Mouse (Mus musculus) layer of hippocampus, adult 18-20 months (tissue): Measurements from ENCODE around the gene Bahd1. TPM values are rescaled to one million over a fixed set of nuclear protein-coding genes. Genes with fewer than 3 reads are reported as not detected.

Experiments
- DNase-seq, 2 experiments: peaks; one replicate each; pipeline ENCODE4 v3.0.0; 2022; ENCODE audit warnings: low spot score in 2 of 2
- total RNA-seq, 2 experiments: library from RNA; stranded (reverse); gene quantifications; 2 replicates each; pipeline ENCODE4 v1.2.3; 2021

Bahd1 gene
- total RNA-seq, 2 experiments from 2014 or later, result 65.2 to 68.1 TPM

DNA sequence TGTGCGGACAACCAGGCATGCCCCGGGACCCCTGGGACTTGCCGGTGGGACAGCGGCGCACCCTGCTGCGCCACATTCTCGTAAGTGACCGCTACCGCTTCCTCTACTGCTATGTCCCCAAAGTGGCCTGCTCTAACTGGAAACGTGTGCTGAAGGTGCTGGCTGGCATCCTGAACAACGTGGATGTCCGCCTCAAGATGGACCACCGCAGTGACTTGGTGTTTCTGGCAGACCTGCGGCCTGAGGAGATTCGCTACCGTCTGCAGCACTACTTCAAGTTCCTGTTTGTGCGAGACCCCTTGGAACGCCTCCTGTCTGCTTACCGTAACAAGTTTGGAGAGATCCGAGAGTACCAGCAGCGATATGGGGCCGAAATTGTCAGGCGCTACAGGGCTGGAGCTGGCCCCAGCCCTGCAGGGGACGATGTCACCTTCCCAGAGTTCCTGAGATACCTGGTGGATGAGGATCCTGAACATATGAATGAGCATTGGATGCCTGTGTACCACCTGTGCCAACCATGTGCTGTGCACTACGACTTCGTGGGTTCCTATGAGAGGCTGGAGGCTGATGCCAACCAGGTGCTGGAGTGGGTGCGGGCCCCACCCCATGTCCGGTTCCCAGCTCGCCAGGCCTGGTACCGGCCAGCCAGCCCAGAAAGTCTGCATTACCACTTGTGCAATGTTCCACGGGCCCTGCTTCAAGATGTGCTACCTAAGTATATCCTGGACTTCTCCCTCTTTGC lies 27.0 kb downstream of the Bahd1 start:
- DNase-seq, result no peak

DNA sequence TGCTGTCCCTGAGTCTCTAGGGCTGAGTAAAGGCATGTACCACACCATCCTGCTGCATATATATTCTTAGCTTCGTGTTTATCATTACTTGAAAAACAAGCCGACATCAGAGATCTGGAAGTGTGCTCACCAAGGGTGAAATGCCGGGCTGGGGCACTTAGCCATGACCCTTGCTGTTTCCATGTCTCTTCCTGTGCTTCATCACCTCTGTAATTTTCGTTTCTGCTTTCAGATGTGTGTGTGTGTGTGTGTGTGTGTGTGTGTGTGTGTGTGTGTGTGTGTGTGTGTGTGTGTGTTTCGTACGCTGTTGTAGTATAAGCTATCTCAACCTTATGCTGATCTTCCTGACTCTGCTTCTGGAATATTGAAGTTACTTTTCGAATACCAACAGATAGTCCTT lies 41.2 kb downstream of the Bahd1 start:
- DNase-seq, result no peak

DNA sequence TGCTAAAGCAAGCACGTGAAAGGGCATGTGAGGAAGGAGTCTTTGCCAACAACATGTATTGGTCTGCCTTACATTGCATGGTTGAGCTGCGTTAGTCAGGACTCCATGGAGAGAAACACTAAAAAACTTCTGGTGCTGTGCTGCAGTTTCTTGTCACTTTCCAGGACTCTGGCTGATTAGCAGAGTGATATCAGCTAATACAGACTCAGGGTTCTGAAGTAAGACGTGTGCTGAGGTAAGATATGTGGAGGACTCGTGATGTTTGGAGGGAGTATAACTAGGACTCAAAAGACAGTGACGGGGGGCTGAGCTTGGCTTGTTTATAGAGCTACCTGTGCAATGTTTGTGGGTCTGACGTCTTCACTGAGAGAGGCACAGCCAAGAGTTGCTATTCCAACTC lies 43.1 kb downstream of the Bahd1 start:
- DNase-seq, result no peak

DNA sequence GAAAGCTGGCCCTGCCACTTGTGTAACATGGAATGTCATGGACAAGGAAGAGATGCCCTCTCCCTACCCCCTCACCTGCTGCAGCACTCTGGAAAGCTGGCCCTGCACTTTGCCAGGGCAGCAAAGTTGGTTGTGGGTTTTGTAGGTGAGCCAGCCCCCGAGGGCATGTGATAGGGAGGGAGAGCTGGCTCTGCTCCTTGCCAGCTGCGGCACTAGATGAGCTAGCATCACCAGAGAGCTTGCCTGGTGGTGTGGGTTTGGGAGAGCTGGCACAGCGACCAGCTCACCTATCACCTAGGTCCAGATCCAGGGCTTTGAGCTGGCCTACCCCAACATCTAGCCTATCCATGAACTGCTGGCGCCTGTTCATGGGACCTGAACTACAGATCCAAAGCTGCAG lies 48.6 kb downstream of the Bahd1 start:
- DNase-seq, result no peak

DNA sequence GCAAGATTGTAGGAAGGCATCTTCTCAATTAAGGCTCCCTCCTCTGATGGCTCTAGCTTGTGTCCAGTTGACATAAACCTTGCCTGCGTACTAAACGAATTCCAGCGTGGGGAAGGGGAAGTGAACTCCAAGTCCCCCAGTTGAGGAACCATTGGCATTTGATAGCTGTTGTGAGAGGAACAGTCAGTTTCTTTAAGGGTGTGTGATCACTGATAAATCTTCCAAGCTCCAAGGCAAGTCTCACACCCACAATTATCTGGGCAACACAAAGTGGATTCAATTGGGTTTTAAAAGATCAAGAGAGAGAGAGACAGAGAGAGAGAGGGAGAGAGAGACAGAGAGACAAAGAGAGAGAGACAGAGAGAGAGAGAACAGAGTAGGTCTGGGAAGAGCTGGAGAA lies 49.5 kb downstream of the Bahd1 start:
- no peak for DNase-seq

DNA sequence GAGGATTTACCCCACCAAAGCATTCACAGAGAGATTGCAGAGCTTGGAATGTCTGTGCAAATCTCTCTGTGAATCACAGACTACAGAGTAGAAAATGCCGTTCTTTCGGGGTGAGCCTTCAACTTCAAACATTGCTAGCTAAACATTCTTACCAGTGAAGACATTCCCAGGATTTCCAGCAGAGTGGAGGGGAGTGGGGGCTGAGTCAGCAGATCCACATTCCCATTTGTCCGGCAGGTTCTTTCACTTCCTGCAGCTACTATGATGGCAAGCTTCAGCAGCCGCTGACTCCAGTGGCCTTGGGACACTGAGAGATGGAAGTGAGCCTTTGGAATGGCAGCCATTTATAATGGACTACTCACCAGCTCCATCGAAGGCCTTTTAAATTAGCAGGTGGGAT lies 56.3 kb downstream of the Bahd1 start:
- no peak for DNase-seq

DNA sequence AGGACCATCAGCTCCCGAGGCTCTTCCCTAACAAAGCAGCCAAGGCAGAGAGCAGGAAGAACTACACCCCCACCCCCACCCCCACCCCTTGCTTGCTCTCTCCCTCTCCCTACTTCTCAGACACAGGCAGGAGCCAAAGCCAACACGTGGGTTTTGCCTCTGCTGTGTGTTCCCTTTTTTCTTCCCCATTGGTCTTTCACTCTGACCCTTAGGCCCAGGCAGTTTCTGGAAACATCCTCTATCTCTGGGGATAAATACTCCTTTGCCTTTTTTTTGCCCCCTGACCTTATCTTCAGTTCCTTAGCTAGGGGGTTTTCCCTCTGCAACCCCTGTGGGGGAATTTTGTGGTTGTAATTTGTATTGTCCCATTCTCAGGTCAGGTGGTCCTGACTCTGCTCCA lies 59.5 kb downstream of the Bahd1 start:
- no peak for DNase-seq

DNA sequence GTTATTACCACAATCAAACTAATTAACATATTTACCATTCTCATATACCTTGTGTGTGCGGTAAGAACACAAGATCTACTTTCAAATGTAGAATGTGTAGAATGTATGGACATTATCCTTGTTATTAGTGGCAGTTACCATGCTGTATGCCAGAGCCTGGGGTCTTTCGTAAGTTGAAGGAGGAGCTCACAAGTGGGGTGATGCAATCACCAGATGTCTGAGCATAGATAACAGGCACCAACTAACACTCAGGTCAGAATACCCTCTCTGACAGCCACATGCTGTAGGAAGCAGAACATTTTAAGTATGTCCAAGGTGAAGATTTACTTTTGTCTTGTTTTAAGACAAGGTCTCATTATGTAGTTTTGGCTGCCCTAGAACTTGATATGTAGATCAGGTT lies 60.2 kb downstream of the Bahd1 start:
- DNase-seq, result no peak

DNA sequence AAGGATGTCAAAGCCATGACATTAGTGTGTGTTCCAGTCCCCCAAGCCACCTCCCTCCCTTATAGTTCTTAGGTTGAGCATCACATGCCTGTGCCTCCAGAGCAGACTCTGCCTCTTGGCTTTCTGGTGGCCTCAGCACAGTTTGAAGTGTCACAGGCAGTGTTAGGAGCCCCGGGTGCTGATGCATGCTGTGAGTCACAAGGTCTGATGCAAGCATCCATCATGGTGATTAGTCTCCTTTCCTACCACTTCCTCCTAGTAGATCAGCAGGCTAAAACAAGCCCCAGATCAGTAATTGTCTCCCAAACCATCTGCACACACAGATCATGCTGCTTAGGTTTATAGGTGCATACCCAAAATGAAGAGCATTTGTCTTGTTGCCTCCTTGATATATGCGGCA lies 61.4 kb downstream of the Bahd1 start:
- no peak for DNase-seq

DNA sequence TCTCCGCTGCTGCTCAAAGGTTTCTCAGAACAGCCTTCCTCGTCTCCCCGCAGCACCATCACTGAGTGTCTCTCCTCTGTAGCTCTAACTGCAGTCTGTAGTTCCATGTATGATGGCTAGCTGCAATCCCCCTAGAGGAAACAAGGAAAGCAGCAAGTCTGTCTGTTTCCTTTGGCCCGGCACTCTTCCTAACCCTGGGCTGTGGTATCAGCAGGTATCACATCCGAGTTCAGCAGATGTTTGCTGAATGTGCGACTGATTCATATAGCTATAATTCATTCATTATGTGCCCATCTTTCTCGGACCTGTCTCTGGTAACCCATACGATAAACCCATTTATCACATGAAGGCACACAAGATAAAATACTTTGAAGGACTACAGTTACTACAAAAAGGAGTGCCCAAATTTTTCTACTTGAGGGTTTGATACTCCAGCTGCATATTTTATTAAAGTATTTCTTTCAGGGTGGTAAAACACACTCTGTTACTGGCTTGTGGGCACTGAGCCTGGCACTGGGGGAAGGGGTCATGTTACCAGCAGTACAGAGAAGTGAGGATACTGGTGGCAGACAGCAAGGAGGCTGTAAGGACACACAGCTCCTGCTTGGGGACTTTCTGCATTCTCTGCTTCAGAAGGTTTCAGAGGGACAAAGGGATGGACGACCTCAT lies 63.0 kb downstream of the Bahd1 start:
- DNase-seq, result no peak

DNA sequence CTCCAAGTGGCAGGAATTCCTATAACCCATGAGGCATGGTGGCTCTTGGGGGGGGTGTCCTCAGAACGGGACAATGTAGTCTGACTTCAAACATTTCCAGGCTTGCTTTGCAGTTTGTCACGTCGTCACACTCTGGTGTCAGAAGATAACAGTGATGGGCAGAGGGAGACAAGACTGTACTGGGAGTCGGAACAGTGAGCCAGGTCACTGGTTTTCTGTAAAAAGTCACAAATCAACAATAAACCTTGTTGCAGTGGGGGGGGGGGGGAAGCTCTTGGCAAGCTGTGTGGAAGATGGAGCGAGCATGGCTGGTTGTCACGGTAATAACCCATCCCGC lies 63.5 kb downstream of the Bahd1 start:
- DNase-seq, result no peak

DNA sequence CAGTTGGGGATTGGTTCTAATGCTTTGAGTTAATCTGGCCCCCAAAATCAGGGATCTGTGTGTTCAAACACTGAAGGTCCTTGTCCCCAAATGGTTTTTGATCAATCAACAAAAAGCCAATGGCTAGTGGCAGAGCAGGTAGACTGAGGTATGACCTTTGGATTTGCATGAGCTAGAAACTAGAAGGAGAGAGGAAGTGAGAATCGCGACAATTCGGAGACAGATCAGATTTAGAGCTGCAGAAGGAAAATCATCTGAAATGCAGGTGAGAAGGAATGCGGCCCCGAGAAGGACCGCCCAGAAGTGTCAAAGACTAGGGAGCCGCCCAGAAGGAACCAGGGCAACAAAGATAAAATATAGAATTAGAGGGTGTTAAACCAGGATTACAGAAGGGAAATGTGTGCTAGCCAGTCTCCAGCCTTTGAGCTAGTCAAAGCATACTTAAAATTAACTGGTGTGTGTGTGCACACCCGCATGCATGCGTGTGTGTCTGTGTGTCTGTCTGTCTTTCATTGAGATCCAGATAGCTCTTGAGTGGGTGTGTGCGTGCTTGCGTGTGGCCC lies 69.5 kb downstream of the Bahd1 start:
- no peak for DNase-seq

DNA sequence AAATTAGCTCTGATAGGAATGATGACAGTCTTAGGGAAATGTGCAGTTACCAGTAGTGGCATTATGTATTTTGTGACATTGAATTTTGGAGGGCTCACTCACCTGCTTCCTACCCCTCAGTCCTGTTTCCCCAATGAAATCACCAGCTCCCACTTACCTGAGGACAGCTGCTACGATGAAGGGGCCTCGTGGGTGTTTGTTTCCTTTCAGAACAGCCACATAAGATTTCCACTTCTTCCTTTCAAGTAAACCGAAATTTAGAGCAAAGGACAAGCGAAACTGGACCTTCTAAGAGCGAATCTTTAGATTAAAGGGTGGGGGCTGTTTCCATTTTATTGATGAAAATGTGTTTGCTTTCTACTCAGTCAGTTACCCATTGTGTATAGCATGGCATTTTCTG lies 71.9 kb downstream of the Bahd1 start:
- no peak for DNase-seq

DNA sequence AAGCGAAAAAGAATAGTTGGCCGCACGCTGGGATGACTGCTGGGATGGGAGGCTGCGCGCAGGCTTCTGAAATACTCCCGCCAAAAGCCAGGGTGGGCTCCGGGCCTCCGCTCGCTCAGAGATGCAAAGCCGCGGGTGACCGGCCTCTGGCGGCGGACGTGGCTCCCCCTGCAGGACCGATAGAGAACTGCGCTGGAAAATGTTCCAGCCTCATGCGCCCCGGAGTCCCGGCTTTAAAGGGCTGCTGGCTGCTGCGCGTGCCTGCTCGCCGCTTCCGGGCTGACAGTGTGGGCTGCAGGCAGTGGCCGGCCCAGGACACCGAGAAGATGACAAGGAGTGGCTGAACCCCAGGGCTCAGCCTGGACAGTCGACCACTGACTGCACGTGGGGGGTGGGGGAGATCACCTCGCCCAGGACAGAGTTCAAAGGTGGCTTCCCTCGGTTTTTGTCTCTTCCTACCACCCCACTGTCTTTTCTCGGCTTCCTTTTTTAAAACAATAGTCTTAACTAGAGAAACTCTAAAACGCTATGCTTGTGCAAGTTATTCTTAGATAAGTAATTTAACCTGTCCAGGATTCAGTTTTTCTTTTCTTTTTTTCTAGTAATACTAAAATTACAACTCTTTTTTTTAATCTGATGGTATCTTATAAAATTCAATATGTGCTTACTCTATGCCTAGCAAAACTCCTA lies 72.7 kb downstream of the Bahd1 start:
- DNase-seq, result peak; percentile 76 to 90

Other genes starting within 250 kb of the Bahd1 start
- 10 to 100 TPM; 54.3 to 67.9 TPM for gene Pak6, start 237.1 kb upstream of the Bahd1 start, total RNA-seq
- gene Ankrd63, start 196.4 kb upstream of the Bahd1 start, total RNA-seq, result 10 to 100 TPM; 18.1 to 18.6 TPM
- gene Plcb2, start 171.9 kb upstream of the Bahd1 start, total RNA-seq, result 1 to 10 TPM; 2.2 to 2.5 TPM
- gene Inafm2, start 154.6 kb upstream of the Bahd1 start, total RNA-seq, result 10 to 100 TPM; 71.4 to 77.5 TPM
- gene Ccdc9b, start 137.7 kb upstream of the Bahd1 start, total RNA-seq, result 1 to 10 TPM; 6.5 to 6.7 TPM
- not detected for gene Phgr1, start 127.6 kb upstream of the Bahd1 start, total RNA-seq
- 100 to 1,000 TPM; 261 to 266 TPM for gene Disp2, start 120.7 kb upstream of the Bahd1 start, total RNA-seq
- gene Knstrn, start 86.4 kb upstream of the Bahd1 start, total RNA-seq, result 1 to 10 TPM; 1.1 TPM
- gene Ivd, start 38.4 kb upstream of the Bahd1 start, total RNA-seq, result 100 to 1,000 TPM in 1 of 2 experiments, 10 to 100 TPM in 1; 94.5 to 101 TPM
- gene Chst14, start 26.1 kb downstream of the Bahd1 start, total RNA-seq, result 1 to 10 TPM; 3.2 to 3.3 TPM
- 10 to 100 TPM; 55.6 to 56.3 TPM for gene Ccdc32, start 129.0 kb downstream of the Bahd1 start, total RNA-seq
- gene Rpusd2, start 134.4 kb downstream of the Bahd1 start, total RNA-seq, result 1 to 10 TPM; 7.6 to 9.0 TPM
- gene Knl1, start 146.7 kb downstream of the Bahd1 start, total RNA-seq, result under 1 TPM; 0.05 to 0.07 TPM
- 1 to 10 TPM in 1 of 2 experiments, under 1 TPM in 1; 0.46 to 1.2 TPM for gene Rad51, start 212.4 kb downstream of the Bahd1 start, total RNA-seq